Mouse (Mus musculus) testis, adult 2 months (tissue): Measurements from ENCODE around the gene C1qtnf7.

Experiments
- CTCF ChIP-seq: fragments of 200-500 bp; IDR thresholded peaks from 2 replicates; pipeline ENCODE4 v1.5.1; 2012; ENCODE audit warnings: low read depth, mild to moderate bottlenecking, inconsistent platforms, low read length, moderate library complexity; ENCODE audit not compliant: control insufficient read depth, insufficient read depth, insufficient replicate concordance
- POLR2A ChIP-seq: fragments of 200-500 bp; IDR thresholded peaks from 2 replicates; pipeline ENCODE4 v1.6.1; 2012; ENCODE audit warnings: low read depth, mild to moderate bottlenecking, inconsistent platforms, low read length, moderate library complexity; ENCODE audit not compliant: control insufficient read depth

DNA sequence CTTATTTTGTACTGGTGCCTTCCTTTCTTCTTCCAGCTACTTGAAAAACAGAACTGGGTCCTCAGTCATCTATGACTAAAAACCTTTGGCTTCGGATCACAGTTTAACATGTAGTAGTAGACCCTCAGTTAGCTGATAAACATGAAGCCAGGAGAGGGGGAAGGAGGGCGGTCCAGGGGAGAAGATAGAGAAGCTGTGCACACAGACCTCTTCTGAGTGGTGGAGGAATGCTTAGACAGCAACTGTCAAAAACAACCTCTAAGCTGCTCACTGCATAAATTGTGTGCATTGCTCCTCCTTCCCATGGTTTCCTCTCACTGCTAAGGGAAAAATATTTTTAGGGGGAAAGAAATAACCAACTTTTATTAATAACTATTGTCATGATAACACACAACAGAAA, 48.6 kb upstream of the C1qtnf7 start:
- TF ChIP-seq POLR2A, result no peak
- no peak for TF ChIP-seq CTCF
